Mouse (Mus musculus) adrenal gland, adult 2 months (tissue): ENCODE data around the gene Gmppa. TPM values are rescaled to one million over a fixed set of nuclear protein-coding genes. Genes with fewer than 3 reads are reported as not detected.

Experiments used
- DNase-seq: peaks from one replicate; pipeline ENCODE4 v3.0.0; 2021
- polyA plus RNA-seq: library from polyadenylated mRNA; depleted of rRNA; stranded (reverse); fragments of >200 nt; gene quantifications from 2 replicates; pipeline ENCODE4 v1.2.3, GENCODE M21; 2012; rRNA removed
- total RNA-seq, 2 experiments: library from RNA; stranded (reverse); gene quantifications; 2 replicates each; pipeline ENCODE4 v1.2.3; 2021

Gene Gmppa
- total and polyA plus RNA-seq, 3 experiments, result 69.1 to 189 (median 77.7) TPM

- DNase-seq, result no peak
Observed at GRCm38 (mm10) chr1:75487040-75487404, 51.3 kb downstream of the Gmppa start.

GRCm38 (mm10) chr1:75487405-75488161 is 51.9 kb downstream of the Gmppa start:
- DNase-seq, result peak; percentile 94

GRCm38 (mm10) chr1:75490785-75491551 is 55.2 kb downstream of the Gmppa start:
- no peak for DNase-seq

GRCm38 (mm10) chr1:75492579-75493170 is 56.9 kb downstream of the Gmppa start:
- DNase-seq, result no peak

Other genes starting within 250 kb of the Gmppa start
- 10 to 100 TPM; 14.1 to 14.4 TPM for gene Ankzf1, start 243.8 kb upstream of the Gmppa start, total RNA-seq
- 11.5 and 13.3 TPM in 2 replicates for gene Ankzf1, start 243.8 kb upstream of the Gmppa start, polyA plus RNA-seq
- 10 to 100 TPM; 41.7 to 44.5 TPM for gene Atg9a, start 243.7 kb upstream of the Gmppa start, total RNA-seq
- 78.5 and 89.9 TPM in 2 replicates for gene Atg9a, start 243.7 kb upstream of the Gmppa start, polyA plus RNA-seq
- 10 to 100 TPM; 16.0 to 23.1 TPM for gene Glb1l, start 225.1 kb upstream of the Gmppa start, total RNA-seq
- 7.4 and 7.7 TPM in 2 replicates for gene Glb1l, start 225.1 kb upstream of the Gmppa start, polyA plus RNA-seq
- gene Stk16, start 225.1 kb upstream of the Gmppa start, total RNA-seq, result 100 to 1,000 TPM; 106 to 109 TPM
- gene Stk16, start 225.1 kb upstream of the Gmppa start, polyA plus RNA-seq, result 228 and 249 TPM in 2 replicates
- gene Tuba4a, start 216.1 kb upstream of the Gmppa start, total RNA-seq, result 10 to 100 TPM; 55.4 to 73.0 TPM
- gene Tuba4a, start 216.1 kb upstream of the Gmppa start, polyA plus RNA-seq, result 10.8 and 11.2 TPM in 2 replicates
- not detected for gene A630095N17Rik, start 203.8 kb upstream of the Gmppa start, total RNA-seq
- not detected in 2 replicates for gene A630095N17Rik, start 203.8 kb upstream of the Gmppa start, polyA plus RNA-seq
- gene Dnajb2, start 199.5 kb upstream of the Gmppa start, total RNA-seq, result 100 to 1,000 TPM in 1 of 2 experiments, 10 to 100 TPM in 1; 89.1 to 111 TPM
- gene Dnajb2, start 199.5 kb upstream of the Gmppa start, polyA plus RNA-seq, result 52.8 and 58.4 TPM in 2 replicates
- 10 to 100 TPM; 43.6 to 83.6 TPM for gene Ptprn, start 171.4 kb upstream of the Gmppa start, total RNA-seq
- 41.5 and 52.0 TPM in 2 replicates for gene Ptprn, start 171.4 kb upstream of the Gmppa start, polyA plus RNA-seq
- 100 to 1,000 TPM; 127 to 192 TPM for gene Resp18, start 157.5 kb upstream of the Gmppa start, total RNA-seq
- gene Resp18, start 157.5 kb upstream of the Gmppa start, polyA plus RNA-seq, result 46.3 and 69.6 TPM in 2 replicates
- 100 to 1,000 TPM in 1 of 2 experiments, 10 to 100 TPM in 1; 85.2 to 100 TPM for gene Dnpep, start 117.9 kb upstream of the Gmppa start, total RNA-seq
- gene Dnpep, start 117.9 kb upstream of the Gmppa start, polyA plus RNA-seq, result 149 and 179 TPM in 2 replicates
- gene Des, start 75.6 kb upstream of the Gmppa start, total RNA-seq, result 10 to 100 TPM; 16.6 to 31.8 TPM
- 17.2 and 18.6 TPM in 2 replicates for gene Des, start 75.6 kb upstream of the Gmppa start, polyA plus RNA-seq
- 10 to 100 TPM in 1 of 2 experiments, 1 to 10 TPM in 1; 9.9 to 15.2 TPM for gene Speg, start 60.6 kb upstream of the Gmppa start, total RNA-seq
- 56.5 and 93.7 TPM in 2 replicates for gene Speg, start 60.6 kb upstream of the Gmppa start, polyA plus RNA-seq
- 1 to 10 TPM; 3.7 to 6.8 TPM for gene Asic4, start 14.5 kb downstream of the Gmppa start, total RNA-seq
- 9.5 and 13.6 TPM in 2 replicates for gene Asic4, start 14.5 kb downstream of the Gmppa start, polyA plus RNA-seq
- gene Chpf, start 43.4 kb downstream of the Gmppa start, total RNA-seq, result 10 to 100 TPM; 50.9 to 57.8 TPM
- 250 and 268 TPM in 2 replicates for gene Chpf, start 43.4 kb downstream of the Gmppa start, polyA plus RNA-seq
- 1 to 10 TPM; 2.5 to 2.8 TPM for gene Tmem198, start 43.6 kb downstream of the Gmppa start, total RNA-seq
- 15.0 and 17.4 TPM in 2 replicates for gene Tmem198, start 43.6 kb downstream of the Gmppa start, polyA plus RNA-seq
- 10 to 100 TPM; 35.9 to 56.6 TPM for gene Obsl1, start 70.5 kb downstream of the Gmppa start, total RNA-seq
- gene Obsl1, start 70.5 kb downstream of the Gmppa start, polyA plus RNA-seq, result 81.5 and 101 TPM in 2 replicates
- gene Inha, start 71.1 kb downstream of the Gmppa start, total RNA-seq, result 10 to 100 TPM; 15.0 to 38.5 TPM
- gene Inha, start 71.1 kb downstream of the Gmppa start, polyA plus RNA-seq, result 193 and 227 TPM in 2 replicates
- gene Stk11ip, start 85.6 kb downstream of the Gmppa start, total RNA-seq, result 10 to 100 TPM; 16.6 to 19.3 TPM
- 59.5 and 66.7 TPM in 2 replicates for gene Stk11ip, start 85.6 kb downstream of the Gmppa start, polyA plus RNA-seq
- gene Slc4a3, start 110.3 kb downstream of the Gmppa start, total RNA-seq, result 100 to 1,000 TPM in 1 of 2 experiments, 10 to 100 TPM in 1; 90.4 to 111 TPM
- gene Slc4a3, start 110.3 kb downstream of the Gmppa start, polyA plus RNA-seq, result 340 and 381 TPM in 2 replicates